23 mouse cellular contexts compared by ENCODE assay signal in genomic region chr4:107091696-107092095, GRCm38 (mm10). TPM values are rescaled to one million over a fixed set of nuclear protein-coding genes. Genes with fewer than 3 reads are reported as not detected.
"Had no signal": no experiment of that assay in that cellular context is flagged by ENCODE, and none has a peak within 500 bp of the region (broad histone marks: within the 10 kb centered on the region; RNA-seq: fewer than 3 reads in every experiment).

No protein-coding gene starts in this region.

- H3K27ac ChIP-seq: limb, embryonic 15.5 days; liver, embryonic 12.5 days; midbrain, embryonic 15.5 days had no signal

- H3K9me3 ChIP-seq: limb, embryonic 15.5 days; liver, embryonic 12.5 days; midbrain, embryonic 15.5 days had no signal

- H3K36me3 ChIP-seq: limb, embryonic 15.5 days; liver, embryonic 12.5 days; midbrain, embryonic 15.5 days had no signal

- DNase-seq: kidney, adult 18-20 months; kidney, postnatal 10 days; kidney, postnatal 4 days; lung, embryonic 14.5 days; lung, postnatal 10 days; lung, postnatal 4 days; right cerebral cortex, postnatal 14 days; thymus, adult 18-20 months; thymus, postnatal 14 days had no signal

- ATAC-seq: liver, embryonic 12.5 days; midbrain, embryonic 15.5 days had no signal

- H3K9ac ChIP-seq: limb, embryonic 15.5 days; liver, embryonic 12.5 days; lung, embryonic 14.5 days; midbrain, embryonic 15.5 days had no signal

- H3K27me3 ChIP-seq: limb, embryonic 15.5 days; liver, embryonic 12.5 days; midbrain, embryonic 15.5 days had no signal

- H3K4me2 ChIP-seq: limb, embryonic 15.5 days; liver, embryonic 12.5 days; lung, embryonic 14.5 days; midbrain, embryonic 11.5 days; midbrain, embryonic 15.5 days had no signal

- H3K4me3 ChIP-seq: limb, embryonic 15.5 days; liver, embryonic 12.5 days; midbrain, embryonic 15.5 days had no signal

RNA-seq across cellular contexts. Expression of gene Cdcp2, which starts 5.0 kb away (rescaled TPM):
- total RNA-seq: layer of hippocampus, adult 8-10 months; layer of hippocampus, postnatal 14 days; left cerebral cortex, adult 18-20 months; left cerebral cortex, postnatal 14 days; megakaryocyte, adult 5-6 weeks had no signal
- polyA plus RNA-seq: limb, embryonic 11.5 days; limb, embryonic 15.5 days; liver, embryonic 12.5 days; liver, embryonic 16.5 days; lung, embryonic 14.5 days; midbrain, embryonic 15.5 days; neural tube, embryonic 14.5 days; stomach, embryonic 16.5 days; urinary bladder, adult 2 months had no signal
